Mouse (Mus musculus): ENCODE results near the gene Flywch1. TPM values are rescaled to one million over a fixed set of nuclear protein-coding genes. Genes with fewer than 3 reads are reported as not detected.
A peak's percentile ranks its signal among the peaks of the same experiment; 100 is the strongest.

The Flywch1 gene
- total RNA-seq, 2 experiments from 2014 or later = 173 to 185 TPM

GRCm38 (mm10) chr17:23747471-23747870 is 23.9 kb downstream of the Flywch1 start:
- intact Hi-C loops (cut with DNase I) = no loop called here
- DNase-seq (ENCODE audit: low spot score in 2 of 2) = no peak

- intact Hi-C loops (cut with DNase I) = no loop called here
- no peak for DNase-seq (ENCODE audit: low spot score in 2 of 2)
Measured at GRCm38 (mm10) chr17:23746767-23747166, 24.6 kb downstream of the Flywch1 start.

- intact Hi-C loops (cut with DNase I) = no loop called here
Measured at GRCm38 (mm10) chr17:23746311-23746710, 25.1 kb downstream of the Flywch1 start.

GRCm38 (mm10) chr17:23745301-23746251 is 25.8 kb downstream of the Flywch1 start, which contains the start of gene Kremen2:
TSS of gene Kremen2 (minus strand) at chr17:23745833.
- DNase-seq (ENCODE audit: low spot score in 2 of 2) = no peak
- intact Hi-C loops (cut with DNase I) = no loop called here

More at GRCm38 (mm10) chr17:23746311-23746710, 25.1 kb downstream of the Flywch1 start:
- no peak for DNase-seq (ENCODE audit: low spot score in 2 of 2)

- intact Hi-C loops (cut with DNase I) = no loop called here
- DNase-seq (ENCODE audit: low spot score in 2 of 2) = no peak
Measured at GRCm38 (mm10) chr17:23744651-23745050, 26.8 kb downstream of the Flywch1 start.

- DNase-seq (ENCODE audit: low spot score in 2 of 2) = no peak
- intact Hi-C loops (cut with DNase I) = no loop called here
Measured at GRCm38 (mm10) chr17:23744076-23744475, 27.3 kb downstream of the Flywch1 start.

GRCm38 (mm10) chr17:23742941-23743340 is 28.5 kb downstream of the Flywch1 start:
- intact Hi-C loops (cut with DNase I) = no loop called here
- DNase-seq (ENCODE audit: low spot score in 2 of 2) = no peak

GRCm38 (mm10) chr17:23742210-23742793 is 29.1 kb downstream of the Flywch1 start:
- no peak for DNase-seq (ENCODE audit: low spot score in 2 of 2)
- intact Hi-C loops (cut with DNase I) = no loop called here

GRCm38 (mm10) chr17:23741359-23742209 is 29.8 kb downstream of the Flywch1 start:
- no peak for DNase-seq (ENCODE audit: low spot score in 2 of 2)
- intact Hi-C loops (cut with DNase I) = no loop called here

GRCm38 (mm10) chr17:23740598-23741021 is 30.8 kb downstream of the Flywch1 start, which contains the start of gene Paqr4:
TSS of gene Paqr4 (minus strand) at chr17:23740867.
- intact Hi-C loops (cut with DNase I) = no loop called here
- DNase-seq (ENCODE audit: low spot score in 2 of 2) = no peak

- intact Hi-C loops (cut with DNase I) = no loop called here
- peak; percentile 92 to 94 for DNase-seq (ENCODE audit: low spot score in 2 of 2)
Measured at GRCm38 (mm10) chr17:23740136-23740584, 31.2 kb downstream of the Flywch1 start.

GRCm38 (mm10) chr17:23739202-23740135 is 31.9 kb downstream of the Flywch1 start:
- peak in 1 of 2 experiments; percentile 45 for DNase-seq (ENCODE audit: low spot score in 2 of 2)
- intact Hi-C loops (cut with DNase I) = no loop called here

- DNase-seq (ENCODE audit: low spot score in 2 of 2) = no peak
- intact Hi-C loops (cut with DNase I) = no loop called here
Measured at GRCm38 (mm10) chr17:23738836-23739201, 32.6 kb downstream of the Flywch1 start.

- intact Hi-C loops (cut with DNase I) = no loop called here
- no peak for DNase-seq (ENCODE audit: low spot score in 2 of 2)
Measured at GRCm38 (mm10) chr17:23737493-23738445, 33.6 kb downstream of the Flywch1 start.

- intact Hi-C loops (cut with DNase I) = no loop called here
- DNase-seq (ENCODE audit: low spot score in 2 of 2) = no peak
Measured at GRCm38 (mm10) chr17:23734341-23734740, 37.1 kb downstream of the Flywch1 start.

- intact Hi-C loops (cut with DNase I) = no loop called here
- no peak for DNase-seq (ENCODE audit: low spot score in 2 of 2)
Measured at GRCm38 (mm10) chr17:23730441-23730840, 41.0 kb downstream of the Flywch1 start.

GRCm38 (mm10) chr17:23726758-23727142 is 44.7 kb downstream of the Flywch1 start:
- intact Hi-C loops (cut with DNase I) = no loop called here
- DNase-seq (ENCODE audit: low spot score in 2 of 2) = peak; percentile 60 to 72
